Mouse (Mus musculus): ENCODE measurements around the gene Sec24d.
"Not testable (repeated sequence)": the region's sequence is repeated elsewhere in the genome, so short reads cannot be mapped to it uniquely, and the experiment has no call there.

Gene Sec24d

DNA sequence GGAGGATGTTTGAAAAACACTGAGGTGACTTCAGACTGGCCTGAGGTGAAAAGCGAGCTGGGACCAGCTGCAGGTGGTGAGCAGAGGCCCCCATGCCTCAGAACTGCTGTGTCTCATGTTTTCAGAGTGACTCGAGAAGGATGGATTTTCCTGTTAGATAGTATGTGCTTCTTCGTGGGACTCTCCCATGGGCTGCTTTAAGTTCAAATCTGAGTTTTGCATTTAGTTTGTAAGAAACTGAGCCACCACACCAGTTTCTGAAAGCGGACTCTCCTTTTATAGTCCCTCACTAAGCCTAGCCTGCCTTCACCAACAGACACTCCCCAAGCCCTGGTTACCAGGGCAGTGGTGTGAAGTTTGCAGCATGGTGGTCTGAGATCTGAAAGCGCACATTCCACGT is 70.6 kb downstream of the Sec24d start:
- no peak for DNase-seq (ENCODE audit: low read depth, low spot score)

DNA sequence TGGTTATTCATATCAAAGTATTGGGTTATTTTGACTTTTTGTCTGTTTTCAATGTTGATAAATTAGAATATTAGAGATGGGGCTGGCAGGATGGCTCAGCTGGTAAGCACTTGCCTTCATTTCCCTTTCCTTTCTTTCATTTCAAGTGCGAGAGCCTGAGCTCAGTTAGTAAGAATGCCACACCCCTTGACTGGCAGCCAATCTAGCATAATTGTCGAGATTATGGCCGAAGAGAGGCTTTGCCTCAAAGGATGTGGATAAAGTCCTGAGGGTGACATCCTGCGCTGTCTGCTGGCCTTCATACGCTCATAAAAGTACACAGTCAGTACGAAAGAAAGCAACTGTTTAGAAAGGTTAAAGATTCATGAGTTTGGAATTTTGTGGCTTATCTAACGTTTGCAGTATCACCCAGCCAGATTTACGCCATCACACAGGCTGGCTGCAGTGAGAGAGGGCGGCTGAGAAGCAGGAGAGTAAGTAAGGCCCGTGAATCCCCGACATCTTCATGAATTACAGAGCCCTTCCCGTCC is 71.5 kb downstream of the Sec24d start:
- DNase-seq (ENCODE audit: low read depth, low spot score), result no peak

DNA sequence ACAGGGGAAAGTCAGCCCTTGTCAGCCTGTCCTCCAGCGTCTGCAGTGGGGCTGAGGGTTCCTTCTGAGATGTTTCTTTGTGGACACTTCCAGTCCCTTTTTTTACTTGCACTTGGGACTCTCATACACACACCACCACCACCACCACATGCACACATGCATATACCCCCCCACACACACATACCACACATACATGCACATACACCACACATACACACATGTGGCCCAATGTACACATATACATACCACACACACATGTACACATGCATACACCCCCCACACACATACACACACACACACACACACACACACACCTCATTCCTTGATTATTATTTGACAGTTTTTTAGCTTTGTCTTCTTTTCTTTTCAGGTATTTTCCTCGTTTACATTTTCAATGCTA is 73.8 kb downstream of the Sec24d start:
- DNase-seq (ENCODE audit: low read depth, low spot score), result no peak

DNA sequence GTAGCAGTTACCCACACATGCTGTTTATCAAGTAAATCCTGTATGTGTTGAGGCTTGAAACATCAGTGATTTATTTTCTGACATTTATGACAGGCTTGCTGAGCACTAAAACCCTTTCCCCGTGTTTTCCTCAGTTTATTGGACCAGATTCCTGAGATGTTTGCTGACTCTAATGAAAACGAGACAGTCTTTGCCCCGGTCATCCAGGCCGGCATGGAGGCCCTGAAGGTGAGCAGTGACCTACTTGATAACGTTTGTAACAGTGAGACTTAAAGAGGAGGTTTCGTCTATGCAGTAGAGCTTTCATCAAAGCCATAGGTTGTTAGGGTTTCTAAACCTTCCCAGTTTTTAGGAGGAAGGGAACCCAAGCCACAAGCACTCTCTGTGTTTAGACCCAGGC is 76.4 kb downstream of the Sec24d start:
- no peak for DNase-seq (ENCODE audit: low read depth, low spot score)

DNA sequence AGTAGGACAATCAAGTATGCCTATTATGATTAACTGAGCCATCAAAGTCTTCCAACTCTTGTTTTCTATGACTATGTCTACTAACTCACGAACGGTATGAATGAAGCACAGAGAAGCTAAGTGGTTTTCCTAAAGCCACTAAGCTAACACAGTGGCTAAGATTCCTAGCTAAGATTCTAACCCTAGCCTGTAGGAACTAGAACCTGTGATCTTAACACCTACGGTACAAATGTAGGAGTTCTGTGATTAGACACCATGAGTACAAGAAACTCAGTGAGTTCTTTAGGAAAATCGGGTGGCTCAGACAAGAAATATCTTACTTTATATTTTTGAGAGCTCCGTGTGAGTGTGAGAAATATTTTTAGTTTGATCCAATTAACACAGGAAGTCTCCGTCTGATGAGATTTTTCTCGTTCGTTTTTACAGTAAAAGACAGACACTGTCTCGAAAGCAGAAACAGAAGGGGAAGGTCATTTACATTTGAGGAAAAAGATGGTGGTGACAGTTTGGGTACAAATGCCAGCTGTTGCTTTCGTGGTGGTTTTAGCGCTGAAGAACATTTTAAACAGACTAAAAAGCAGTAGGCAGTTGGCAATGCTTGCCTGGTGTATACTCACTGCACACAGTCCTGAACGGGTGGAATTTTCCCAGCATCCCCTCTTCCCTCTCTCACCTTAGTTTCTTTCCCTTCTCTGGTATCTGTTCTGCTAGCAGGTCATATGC is 81.0 kb downstream of the Sec24d start:
- no peak for DNase-seq (ENCODE audit: low read depth, low spot score)

DNA sequence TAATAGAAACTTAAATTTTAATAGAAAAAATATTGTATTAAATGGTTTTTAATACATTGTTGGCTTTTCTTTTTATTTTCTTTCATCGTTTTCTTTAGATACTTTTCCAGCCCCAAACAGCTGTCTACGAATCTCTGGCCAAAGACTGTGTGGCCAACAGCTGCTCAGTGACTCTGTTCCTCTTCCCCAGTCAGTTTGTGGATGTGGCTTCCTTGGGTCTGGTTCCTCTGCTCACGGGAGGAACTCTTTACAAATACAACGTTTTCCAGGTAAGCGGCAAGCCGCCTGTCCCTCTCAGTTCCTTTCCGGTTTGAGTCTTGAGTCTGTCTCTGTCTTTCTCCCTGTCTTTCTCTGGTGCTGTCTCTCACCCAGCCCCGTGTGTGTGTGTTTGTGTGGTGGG is 83.3 kb downstream of the Sec24d start:
- DNase-seq (ENCODE audit: low read depth, low spot score), result no peak

DNA sequence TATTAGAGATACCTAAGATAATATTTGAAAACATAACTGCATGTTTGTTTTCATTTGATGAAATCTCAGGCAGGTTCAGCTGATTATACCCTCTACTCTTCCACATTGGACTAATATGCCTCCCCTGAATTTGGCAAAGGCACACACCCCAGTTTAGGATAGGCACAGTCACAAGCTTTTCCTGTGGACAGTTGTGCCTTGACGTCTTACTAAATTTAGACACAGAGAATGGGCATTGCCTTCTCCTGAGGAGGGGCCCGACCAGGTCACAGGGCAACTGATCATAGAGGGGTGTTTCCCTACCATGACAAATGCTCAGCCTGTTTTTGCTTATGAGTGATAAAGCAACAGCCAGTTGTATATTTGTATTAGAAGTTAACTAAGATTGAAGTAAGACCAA is 84.3 kb downstream of the Sec24d start:
- no peak for DNase-seq (ENCODE audit: low read depth, low spot score)

DNA sequence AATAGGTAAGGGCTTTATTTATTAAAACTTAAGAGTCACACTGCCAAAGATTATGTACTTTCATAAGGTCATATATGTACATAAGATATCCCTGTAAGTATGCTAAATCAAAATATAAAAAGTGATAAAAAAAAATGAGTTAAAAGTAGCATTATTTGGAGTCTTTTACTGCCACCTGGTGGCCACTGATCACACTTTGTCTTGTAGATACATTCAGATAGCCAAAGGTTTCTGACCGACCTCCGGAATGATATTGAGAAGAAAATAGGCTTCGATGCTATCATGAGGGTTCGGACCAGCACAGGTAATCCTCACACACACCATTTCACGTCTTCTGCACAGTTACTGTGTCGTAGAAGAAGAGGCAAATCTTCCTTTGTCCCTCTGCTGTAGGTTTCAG is 85.9 kb downstream of the Sec24d start:
- DNase-seq (ENCODE audit: low read depth, low spot score), result peak; percentile 59

DNA sequence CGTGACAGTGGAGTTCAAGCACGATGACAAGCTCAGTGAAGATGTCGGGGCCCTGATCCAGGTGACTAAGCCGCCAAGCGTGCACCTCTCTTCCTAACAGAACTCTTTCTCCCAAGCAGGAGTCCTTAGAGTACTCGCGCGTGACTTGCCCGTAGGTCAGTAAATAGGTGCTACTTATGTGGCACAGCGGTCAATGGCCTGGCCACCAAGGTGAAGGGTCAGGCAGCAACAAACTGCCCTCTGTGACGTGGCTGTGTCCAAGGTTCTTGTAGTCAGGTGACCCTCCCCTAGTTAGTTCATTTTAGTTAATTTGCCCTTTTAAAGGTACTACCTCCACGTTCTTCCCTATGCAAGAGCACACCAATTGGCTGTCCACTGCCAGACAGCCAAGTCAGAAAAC is 86.4 kb downstream of the Sec24d start:
- DNase-seq (ENCODE audit: low read depth, low spot score), result no peak

DNA sequence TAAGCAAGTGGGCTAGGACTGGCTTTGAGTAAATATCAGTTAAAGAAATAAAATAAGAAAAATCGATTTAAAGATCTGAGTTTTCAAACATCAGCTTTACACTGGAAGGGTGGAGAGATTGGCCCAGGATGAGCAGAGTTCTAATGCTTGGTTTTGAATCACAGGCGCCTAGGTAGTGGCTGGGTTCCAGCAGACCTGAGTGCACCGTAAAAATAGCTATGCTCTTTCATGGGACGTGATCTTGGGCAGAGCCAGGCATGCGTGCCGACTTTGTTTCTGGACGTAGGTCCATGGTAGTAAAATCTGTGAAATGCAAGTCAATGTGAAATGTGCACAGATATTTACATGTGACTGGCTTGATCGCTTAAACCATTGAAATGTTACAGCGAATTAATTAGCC is 87.1 kb downstream of the Sec24d start:
- DNase-seq (ENCODE audit: low read depth, low spot score), result no peak

DNA sequence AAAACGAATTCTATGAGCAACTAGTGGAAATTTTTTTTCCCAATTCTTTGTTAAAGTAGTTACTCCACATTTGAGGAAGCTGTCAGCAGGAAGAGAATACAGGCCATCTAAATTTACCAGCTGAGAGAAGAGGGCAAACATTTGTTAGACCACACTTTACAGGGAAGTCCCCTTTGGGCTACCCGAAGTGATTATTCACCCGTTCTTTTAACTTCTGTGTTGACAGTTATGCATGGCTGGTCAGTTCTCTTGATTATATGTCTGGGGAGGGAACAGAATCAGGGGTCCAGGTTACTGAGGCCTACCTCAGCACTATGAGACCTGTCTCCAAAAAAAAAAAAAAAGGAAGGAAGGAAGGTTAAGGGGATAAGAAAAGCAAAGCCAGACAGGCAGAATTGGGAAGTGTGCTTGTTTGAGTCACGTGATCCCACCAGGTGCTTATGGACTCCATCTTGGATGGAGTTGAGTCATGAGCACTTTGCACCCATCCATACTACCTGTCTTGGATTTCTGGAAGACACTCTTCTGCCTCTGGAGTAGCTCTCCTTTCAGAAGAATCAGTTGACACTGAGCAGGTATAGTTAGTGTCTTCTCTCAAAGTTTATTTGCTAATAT is 89.2 kb downstream of the Sec24d start:
- no peak for DNase-seq (ENCODE audit: low read depth, low spot score)

DNA sequence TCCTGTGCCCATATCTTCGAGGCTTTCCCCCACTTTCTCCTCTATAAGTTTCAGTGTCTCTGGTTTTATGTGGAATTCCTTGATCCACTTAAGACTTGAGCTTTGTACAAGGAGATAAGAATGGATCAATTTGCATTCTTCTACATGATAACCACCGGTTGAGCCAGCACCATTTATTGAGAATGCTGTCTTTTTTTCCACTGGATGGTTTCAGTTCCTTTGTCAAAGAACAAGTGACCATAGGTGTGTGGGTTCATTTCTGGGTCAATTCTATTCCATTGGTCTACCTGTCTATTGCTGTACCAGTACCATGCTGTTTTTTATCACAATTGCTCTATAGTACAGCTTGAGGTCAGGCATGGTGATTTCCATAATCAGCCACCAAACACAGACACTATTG is 99.6 kb downstream of the Sec24d start:
- DNase-seq (ENCODE audit: low read depth, low spot score), result not testable (repeated sequence)

DNA sequence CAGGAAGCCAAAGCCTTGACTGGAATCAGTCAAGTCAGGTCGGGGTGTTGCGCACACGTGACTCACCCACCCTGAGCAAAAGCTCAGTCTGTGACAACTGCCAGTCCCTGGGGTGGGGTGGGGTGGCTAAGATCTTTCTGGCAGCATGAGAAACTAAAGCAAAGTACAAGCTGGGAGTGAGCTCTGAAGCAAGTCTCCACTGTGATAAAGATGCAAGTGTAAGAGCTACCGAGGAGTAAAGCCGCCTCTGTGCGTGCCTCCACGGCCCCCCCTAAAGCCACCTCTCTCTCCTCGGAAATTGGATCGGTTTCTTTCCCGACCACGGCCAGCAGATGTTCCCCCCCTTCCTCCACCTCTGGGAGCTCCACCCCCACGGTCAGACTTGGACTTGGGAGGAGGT is 101.9 kb downstream of the Sec24d start:
- no peak for DNase-seq (ENCODE audit: low read depth, low spot score)

DNA sequence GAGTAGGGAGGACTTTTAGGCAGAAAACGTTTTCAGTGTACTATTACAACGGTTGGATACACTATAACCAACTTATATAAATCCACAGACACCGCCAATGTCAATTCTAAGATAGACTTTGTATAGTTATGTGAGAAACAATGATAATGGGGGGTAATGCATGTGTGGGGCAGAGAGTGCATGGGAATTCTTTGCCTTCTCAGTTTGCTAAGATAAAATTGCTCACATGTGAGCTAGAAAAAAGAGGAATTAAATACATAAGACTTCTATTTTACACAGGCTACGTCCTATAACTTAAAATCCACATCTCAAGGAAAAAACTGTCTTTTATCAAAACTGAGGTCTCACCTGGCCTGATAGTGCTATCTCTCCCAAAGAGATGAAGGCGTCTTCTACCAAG is 103.7 kb downstream of the Sec24d start:
- DNase-seq (ENCODE audit: low read depth, low spot score), result no peak

DNA sequence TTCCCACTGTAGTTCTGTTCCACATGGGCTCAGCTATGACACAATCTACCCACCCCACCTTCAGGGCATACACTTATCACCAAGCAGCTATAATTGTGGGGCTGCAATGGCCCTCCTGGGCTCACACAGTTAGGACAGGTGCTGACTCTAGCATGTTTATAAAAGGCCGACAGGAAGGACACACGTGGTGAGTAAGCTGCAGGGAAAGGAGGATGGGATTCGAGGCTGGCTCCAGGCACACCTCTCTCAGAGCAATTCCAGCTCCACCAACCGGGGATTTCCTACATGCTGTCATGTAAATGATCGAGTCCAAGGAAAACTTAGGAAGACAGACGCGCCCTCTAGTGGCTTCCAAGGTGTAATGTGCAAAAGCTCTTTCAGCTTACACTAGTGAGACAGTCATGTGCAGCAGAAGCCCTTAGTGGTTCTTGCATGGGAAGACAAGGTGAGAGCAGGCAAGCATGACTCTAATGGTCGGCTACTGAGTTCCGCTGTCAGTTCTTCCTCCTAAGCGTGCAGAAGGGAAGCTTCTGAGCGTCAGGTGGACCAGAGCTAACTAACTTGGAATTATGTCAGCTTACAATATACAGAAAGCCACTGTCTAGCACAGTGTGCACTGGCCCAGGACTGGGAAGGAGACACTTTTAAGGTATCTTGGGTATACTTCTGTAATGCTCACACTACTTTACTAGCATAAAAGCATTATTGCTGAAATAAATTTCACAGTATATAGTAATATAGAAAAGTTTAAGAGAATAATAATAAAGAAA is 104.7 kb downstream of the Sec24d start:
- peak; percentile 60 for DNase-seq (ENCODE audit: low read depth, low spot score)

DNA sequence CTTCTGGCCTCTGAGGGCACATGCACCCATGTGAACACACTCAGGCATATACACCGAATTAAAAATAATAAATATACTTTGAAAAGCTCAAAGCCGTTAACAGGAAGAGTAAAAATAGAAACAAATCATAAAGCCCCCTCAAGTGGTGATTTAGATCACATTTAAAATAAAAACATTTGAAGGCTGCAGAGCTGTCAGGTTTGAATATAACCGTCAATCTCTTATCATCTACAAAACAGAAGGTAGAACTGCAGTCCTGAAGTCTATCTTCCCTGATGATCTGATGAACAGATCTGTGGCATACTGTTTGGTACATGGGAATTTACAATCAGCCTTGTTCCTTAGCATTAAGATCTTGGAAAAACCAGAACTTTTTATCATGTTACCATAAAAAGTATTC is 109.3 kb downstream of the Sec24d start:
- no peak for DNase-seq (ENCODE audit: low read depth, low spot score)

DNA sequence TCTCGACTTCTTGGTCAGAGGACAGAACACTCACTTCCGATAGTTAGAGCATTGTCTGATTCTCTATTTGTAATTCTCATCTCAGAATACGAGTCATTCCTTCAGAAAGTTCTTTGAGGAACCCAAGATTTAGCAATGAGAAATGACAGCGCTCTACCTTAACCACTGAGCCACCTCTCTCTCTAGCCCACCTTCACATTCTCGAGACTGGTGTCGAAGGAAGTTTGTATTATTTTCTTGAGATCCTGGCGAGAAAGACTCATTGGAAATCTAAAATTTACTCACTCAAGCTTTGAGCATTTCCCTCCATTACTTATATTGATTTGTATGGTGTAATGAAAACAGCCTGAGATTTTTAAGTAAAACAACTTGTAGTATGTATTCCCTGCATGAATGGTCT is 117.2 kb downstream of the Sec24d start:
- DNase-seq (ENCODE audit: low read depth, low spot score), result no peak

DNA sequence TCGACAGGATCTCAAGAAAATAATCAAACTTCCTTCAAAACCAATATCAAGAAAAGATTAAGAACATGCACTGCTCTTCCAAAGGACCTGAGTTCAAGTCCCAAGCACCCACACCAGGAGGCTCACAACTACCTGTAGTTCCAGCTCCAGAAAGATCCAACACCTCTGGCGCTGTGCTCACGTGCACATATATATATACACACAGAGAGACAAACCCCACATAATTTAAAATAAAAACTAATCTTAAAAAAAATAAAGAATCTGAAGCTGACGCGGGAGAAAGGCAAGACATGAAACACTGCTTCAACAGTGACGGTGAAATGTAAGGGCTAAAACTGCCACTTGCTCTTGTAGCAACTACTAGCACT is 117.8 kb downstream of the Sec24d start:
- DNase-seq (ENCODE audit: low read depth, low spot score), result no peak

DNA sequence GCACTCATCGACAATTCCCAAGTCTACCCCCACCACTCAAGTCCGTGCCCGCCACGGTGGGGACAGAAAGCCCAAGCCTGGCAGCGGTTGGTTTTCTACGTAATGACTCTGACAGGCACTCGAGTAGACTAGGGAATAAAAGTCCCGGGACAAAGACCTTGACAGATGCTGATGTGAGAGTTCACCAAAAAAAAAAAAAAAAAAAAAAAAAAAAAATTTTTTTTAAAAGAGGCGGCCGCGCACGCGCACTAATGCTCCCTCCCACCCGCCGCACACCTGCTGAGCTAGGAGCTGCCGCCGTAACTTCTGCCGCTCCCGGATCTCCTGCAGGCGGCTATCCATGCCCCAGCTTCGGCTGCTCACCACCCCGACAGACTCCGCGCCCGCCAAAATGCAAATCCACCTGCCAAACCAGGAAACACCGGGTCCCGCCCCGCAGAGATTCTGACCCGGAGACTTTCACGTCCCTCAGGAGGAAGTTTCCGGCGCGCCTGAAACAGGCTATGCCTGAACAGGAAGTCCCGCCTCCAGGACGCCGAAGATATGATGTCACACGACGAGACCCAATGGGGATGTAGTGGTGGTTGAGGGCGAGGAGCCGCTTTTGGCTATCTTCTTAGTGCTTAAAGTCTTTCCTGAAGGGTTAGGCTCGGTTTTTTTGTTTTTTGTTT is 118.4 kb downstream of the Sec24d start, which contains the start of gene Mettl14:
Mettl14 (minus strand) TSS at position 623 of the 671 bp plus-strand sequence.
- DNase-seq (ENCODE audit: low read depth, low spot score), result peak; percentile 96

DNA sequence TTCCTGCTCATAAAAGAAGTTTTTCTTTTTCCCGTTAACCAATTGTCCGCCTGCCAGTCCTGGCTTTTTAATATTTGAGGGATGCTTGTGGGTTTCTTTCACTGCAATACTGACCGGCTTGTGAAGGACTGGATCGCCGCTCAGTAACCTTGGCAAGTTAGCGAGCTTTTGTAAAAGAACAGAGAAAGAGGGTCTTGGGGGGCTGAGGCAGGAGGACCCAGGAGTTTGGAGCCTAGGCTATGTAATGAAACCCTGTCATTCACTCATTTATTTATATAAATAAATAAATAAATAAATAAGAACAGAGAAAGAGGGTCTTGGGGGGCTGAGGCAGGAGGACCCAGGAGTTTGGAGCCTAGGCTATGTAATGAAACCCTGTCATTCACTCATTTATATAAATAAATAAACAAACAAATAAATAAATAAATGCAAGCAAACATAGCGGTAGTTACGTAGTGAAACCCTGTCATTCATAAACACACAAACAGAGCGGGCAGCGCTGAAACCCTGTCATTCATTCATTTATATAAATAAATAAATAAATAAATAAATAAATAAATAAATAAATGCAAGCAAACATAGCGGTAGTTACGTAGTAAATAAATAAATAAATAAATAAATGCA is 119.0 kb downstream of the Sec24d start:
- not testable (repeated sequence) for DNase-seq (ENCODE audit: low read depth, low spot score)

DNA sequence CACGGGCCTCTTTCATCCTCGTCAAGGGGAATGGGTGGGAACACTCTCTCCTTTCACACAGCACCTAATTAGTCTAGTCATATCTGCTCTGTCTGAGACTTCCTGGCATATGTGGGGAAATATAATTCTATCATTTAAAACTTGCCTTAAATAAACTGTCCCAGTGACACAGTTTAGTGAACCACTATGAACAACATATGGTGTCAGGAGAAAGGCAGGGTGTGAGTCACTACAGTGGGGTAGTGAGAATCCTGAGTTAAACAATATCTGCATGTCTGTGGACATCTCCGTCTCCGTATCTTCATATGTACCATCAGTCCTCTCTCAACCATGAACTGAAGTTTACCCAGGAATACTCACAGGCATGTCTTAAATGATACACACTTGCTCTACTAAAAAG is 123.9 kb downstream of the Sec24d start:
- no peak for DNase-seq (ENCODE audit: low read depth, low spot score)

DNA sequence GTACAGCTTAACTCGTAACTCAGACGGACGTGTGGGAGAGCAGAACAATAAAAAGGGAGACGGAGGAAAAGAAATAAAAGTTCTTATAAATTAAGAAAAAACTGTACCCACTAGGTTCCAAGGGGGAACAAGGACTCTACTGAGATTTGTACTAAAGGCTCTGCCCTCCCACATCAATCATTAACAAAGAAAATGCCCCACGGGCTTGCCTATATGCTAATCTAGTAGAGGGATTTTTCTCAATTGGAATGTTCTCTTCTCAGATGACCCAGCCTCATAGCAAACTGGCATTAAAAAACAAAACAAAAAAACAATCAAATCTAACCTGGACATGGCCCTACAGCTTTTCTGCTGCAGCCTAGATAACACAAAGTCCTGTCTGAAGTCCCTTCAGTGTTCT is 128.4 kb downstream of the Sec24d start:
- no peak for DNase-seq (ENCODE audit: low read depth, low spot score)

Measured in embryo, embryonic 11.5 days (tissue).